Mouse (Mus musculus): ENCODE data around the gene Utrn.

The Utrn gene

DNA sequence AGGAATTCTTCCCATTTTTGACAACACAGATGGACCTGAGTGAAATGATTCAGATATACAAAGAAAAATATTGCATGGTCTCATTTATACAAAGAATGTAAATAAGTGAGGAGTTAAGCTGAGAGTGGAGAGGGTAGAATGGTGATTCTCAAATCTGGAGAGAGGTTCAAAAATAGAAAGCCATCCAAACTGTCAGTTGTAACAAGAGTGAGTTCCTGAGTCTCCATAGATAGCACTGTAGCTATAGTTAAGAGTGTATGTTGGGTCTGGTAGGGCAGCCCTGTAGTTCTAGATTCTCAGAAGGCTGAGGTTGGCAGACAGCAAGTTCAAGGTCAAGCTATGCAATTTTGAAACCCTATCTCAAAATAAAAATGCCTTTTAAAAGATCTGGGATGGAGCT lies 438.8 kb downstream of the Utrn start:
- DNase-seq (ENCODE audit: inconsistent ontology term), result no peak

DNA sequence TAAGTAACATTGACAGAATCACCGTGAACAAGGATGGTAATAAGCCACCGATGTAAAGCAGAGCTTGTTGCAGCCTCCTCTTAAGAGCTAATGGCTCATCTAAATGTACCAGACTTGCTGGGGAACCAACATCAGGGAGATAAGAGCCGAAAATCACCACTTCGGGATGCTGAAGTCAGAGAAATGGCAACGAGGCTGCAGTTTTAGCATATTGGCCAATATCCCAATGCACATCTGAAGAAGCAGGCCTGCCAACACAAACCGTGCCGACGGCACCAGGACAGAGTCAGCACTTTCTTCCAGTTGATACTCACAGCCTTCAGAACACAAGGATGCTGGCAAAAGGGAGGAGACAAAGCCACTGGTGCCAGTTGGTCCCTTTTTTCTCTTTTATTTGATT lies 442.3 kb downstream of the Utrn start:
- DNase-seq (ENCODE audit: inconsistent ontology term), result no peak

DNA sequence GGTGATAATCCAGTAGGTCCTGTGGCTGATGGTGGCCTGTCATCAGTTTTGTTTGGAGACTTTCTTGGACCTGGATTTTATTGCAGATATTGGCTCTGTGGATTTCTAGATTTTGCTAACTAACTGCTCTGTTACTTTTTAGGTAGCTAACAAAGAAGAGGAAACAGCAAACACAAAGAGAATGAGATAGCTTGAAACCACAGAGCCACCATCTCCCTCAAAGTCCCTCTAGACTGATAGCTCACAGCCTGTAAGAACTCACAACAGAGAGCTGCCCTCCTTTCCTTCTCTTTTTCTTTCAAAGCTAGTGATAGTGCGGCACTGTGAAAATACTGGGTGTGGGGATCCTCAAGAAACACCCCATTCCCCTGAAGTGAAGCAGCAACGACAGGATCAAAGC lies 444.2 kb downstream of the Utrn start:
- no peak for DNase-seq (ENCODE audit: inconsistent ontology term)

DNA sequence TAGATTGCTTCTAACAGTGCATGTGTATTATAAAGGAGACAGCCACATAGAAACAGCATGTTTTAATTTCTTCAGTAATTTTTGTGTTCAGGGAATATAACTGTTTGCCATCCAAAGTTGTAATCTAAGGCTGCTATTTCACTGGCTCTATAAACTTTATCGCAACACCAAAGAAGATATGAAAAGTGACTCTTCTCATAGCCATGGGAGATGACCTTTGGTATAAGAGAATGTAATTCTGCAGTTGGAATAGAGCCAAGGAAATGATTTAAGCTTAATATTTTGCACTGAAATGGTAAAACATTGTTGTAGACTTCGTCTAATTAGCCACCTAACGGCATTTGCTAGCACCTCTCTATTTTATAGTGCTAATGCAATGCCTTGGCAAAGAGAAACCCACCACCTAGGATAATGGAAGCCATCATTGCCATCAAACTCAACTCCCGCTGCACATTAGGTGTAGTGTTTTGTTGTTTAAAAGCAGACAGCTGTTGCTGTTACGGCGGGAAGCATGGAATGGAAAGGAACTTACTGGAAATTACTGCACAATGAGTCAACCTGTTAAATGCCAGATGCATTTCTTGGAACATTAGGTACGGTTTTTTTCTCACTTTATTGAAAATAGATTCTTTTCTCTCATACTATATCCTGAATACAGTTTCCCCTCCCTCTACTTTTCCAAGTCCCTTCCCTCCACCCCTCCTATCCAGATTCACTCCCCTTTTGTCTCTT lies 445.0 kb downstream of the Utrn start:
- DNase-seq (ENCODE audit: inconsistent ontology term), result no peak

DNA sequence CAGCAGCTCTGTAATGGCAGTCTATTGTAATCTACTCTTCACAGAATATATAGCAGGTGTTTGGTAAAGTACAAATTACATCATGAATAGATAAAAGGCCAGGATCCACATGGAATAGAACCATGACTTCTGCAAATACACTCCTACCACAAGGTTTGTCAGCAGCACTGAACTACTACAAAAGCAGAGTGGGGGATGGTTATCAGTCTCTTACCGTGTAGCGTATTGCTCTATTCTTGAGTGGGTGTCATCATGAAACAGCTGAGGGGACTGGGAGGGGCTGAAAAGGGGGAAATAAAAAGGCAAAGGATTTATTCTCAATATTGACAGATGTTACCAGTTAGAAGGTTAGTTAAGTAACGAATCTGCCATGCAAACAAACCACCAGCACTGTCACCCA lies 454.2 kb downstream of the Utrn start:
- no peak for DNase-seq (ENCODE audit: inconsistent ontology term)

DNA sequence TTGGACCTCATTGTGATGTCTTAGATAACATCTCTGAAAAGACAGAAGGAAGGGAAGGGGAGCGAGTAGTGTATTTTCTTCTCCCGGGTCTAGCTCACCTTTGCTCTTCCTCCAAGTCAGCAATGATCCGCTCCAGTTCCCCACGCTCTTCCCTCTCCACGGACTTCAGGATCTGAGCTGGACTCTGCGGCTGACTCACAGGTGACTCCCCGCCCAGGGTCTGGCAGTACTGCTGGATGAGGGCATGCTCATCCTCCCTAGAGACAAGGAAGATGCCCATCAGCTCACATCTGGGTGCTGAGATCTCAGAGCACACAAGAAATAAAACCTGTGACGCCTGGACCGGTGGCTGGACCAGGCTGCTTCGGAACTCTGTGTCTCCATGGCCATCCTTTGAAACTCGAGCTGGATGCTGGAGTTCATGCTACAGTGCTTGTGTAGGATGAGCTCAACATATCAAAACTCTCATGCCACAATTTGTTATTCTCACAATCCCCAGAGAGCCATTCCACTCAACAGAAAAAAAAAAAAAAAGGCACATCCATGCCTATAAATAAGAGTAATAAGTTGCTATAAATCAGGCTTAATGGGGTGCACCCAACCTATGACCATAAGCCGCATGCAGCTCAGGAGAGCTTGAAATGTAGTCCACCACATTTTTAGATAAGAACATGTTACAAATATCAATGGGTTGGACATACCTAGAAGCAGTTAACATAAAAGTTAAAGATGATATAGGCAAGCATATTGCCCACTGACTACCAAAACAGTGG lies 462.6 kb downstream of the Utrn start:
- no peak for DNase-seq (ENCODE audit: inconsistent ontology term)

DNA sequence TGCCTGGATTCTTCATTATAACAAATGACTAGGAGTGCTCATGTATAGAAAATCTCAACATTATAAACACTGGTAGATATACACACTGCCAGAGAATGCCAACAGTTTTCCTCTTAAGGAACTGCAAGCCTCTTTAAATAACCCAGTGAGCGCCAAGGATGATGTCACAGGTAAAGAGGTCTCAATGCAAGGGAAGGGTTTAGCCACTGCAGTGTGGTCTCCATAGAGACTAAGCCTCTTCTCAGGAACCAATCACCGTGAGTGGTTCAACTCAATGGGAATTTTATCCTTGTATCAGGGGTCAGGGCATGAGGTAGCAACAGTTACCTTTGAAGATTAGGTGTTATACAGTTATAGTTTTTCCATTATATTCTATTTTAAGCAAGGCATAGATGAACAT lies 469.7 kb downstream of the Utrn start:
- no peak for DNase-seq (ENCODE audit: inconsistent ontology term)

DNA sequence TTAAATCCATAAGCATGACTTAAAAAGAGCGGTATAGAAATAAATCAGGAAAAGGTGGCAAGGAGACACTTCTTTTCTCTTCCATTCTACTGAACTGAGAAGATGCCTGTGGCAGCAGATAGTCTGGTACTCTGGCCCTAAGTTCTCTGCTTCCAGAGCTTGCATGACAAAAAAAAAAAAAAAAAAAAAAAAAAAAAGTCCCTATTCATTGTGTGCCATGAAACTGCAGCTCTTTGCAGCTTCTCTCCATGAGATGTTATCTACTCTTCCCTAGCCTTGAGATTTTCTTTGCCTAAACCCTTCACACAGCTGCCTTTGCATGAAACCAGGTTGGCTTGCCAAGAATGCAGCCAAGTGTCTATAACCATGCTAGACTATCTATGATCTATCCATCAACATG lies 489.0 kb downstream of the Utrn start:
- no peak for DNase-seq (ENCODE audit: inconsistent ontology term)

DNA sequence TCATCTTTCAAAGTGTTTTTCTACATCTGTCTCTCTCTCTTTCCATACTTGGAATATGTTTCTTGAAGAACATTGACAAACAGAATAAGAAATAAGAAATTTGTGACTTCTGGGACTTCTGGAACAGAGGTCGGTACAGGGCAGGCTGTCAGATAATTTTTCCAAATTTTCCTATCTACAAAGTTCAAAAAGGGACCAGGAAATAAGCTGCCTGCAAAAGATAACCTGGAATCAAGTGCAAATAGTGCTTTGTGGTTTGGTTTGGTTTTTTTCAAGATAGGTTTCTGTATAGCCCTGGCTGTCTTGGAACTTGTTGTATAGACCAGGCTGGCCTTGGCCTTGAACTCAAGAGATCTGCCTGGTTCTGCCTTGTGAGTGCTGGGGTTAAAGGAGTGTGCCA lies 490.0 kb downstream of the Utrn start:
- no peak for DNase-seq (ENCODE audit: inconsistent ontology term)

DNA sequence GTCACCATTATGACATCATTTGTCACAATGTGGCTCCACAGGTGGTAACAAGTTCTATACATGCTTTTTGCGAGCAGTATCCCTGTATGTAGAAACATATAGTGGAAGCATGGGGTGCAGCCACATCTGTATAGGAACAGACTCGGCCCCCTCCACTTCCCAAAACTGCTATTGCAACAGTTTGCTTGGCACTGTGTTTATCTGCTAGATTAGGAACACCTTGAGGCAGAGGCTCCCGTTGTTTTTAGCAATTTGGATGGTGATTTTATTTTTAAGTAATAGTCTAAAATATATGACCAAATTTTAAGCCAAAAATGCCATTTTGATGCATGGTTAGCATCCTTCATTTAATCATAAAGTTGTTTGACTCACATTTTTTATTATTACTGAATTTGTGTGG lies 491.4 kb downstream of the Utrn start:
- no peak for DNase-seq (ENCODE audit: inconsistent ontology term)

DNA sequence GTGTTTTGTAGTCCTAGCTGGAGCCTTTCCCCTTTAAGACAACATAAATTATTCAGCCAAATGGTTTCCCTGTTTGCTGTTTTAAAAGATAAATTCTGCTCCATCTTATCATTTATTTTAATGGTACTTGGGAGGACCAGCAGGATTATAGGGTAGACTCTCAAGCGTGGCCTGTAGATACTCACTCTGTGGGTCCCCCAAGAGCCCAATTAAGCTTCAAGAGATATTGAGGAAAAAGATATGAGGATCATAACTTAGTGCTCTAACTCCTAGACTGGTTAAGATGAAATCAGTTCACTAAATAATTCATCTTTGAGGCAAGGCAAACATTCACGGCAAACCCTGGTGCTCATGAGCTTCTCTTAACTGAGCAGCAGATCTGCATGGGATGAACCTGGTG lies 493.1 kb downstream of the Utrn start:
- no peak for DNase-seq (ENCODE audit: inconsistent ontology term)

DNA sequence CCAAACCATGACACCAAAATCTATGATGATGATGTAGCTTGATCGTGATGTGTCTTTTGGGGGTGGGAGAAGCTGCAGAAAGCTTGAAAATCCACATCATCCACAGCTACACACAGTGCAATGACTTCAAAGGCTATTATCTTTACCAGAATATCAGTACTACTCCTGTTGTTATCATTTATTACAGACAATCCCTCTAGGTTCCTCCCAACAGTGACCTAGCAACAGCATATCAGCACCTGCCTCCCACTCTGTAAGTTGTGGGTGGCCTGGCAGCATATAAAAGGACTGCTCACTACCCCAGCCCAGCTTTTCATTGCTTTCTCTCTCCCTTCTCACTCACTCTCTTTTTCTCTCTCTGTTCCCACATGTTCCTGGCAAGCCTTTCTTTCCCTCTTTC lies 494.4 kb downstream of the Utrn start:
- DNase-seq (ENCODE audit: inconsistent ontology term), result no peak

DNA sequence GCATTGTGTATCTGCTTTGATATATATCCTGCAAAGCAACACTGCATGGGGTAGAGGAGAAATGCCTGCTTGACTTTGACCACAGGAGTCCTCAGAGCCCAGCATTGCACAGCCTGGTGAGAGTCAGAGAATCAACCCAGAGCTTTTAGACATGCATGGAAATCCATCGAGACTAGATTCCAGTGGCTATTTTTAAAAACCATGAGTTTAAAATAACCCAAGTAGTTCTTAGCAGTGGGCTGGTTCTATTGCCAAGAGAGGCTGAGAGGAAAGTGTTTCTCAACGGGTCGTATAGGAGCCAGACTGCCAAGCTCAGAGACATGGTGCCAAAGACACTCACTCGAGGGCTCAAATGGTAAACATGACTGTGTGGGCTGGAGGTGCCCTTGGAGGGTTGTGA lies 514.6 kb downstream of the Utrn start:
- no peak for DNase-seq (ENCODE audit: inconsistent ontology term)

DNA sequence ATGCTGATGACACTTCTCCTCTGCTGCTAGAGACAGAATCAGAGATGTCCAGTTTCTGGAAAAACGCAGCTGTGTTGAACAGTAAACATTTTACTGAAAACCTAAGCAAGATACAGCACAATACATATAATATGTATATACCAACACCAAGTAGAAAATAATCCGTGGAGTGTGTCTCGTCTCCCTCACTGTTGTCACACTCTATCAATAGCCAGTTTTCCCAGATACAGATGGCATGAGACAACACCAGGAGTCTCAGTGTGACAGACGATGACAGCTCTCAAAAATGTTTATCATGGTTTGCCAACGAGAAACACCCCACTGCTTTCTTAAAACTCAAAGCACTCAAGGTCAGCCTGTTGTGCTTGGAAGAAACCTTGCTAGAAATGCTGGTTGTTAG lies 515.1 kb downstream of the Utrn start:
- no peak for DNase-seq (ENCODE audit: inconsistent ontology term)

DNA sequence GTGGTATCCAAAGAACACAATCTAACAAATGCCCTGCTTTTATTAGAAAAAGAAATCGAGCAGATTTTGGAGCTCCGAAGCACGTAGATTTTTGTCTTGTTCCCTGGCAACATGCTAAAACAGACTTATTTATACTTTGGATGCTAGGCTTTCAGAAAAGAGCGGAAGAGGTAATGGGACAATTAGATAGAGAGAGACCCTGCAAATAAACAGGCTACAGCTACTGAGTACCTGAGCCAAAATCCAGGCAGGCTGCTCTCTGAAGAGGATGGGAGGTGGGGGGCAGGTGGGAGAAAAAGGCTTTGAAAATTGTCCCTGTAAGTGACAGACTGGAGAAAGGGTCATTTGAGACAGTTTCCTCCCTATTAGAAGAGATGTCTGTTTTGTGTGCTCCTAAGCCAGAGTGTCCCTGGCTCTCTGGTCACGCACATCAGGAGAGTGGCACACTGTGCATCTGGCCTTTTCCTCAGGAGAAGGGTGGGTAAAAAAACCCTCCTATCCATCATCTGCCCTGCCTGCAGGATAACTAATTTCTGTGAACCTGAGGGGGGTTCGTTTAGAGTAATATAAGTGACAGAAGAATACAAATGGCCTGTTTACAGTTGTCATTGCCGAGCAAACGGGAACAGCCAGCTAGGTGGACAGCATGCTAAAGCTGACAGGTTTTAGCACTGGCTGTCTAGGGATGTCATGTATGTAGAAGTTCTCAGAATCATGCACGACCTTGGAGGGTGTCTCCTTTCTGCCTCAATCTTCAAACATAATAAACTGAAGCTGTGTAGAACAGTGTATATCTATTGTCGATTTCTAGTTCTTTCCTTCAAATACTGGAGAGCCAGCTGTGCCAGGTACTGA lies 529.2 kb downstream of the Utrn start:
- DNase-seq (ENCODE audit: inconsistent ontology term), result no peak

DNA sequence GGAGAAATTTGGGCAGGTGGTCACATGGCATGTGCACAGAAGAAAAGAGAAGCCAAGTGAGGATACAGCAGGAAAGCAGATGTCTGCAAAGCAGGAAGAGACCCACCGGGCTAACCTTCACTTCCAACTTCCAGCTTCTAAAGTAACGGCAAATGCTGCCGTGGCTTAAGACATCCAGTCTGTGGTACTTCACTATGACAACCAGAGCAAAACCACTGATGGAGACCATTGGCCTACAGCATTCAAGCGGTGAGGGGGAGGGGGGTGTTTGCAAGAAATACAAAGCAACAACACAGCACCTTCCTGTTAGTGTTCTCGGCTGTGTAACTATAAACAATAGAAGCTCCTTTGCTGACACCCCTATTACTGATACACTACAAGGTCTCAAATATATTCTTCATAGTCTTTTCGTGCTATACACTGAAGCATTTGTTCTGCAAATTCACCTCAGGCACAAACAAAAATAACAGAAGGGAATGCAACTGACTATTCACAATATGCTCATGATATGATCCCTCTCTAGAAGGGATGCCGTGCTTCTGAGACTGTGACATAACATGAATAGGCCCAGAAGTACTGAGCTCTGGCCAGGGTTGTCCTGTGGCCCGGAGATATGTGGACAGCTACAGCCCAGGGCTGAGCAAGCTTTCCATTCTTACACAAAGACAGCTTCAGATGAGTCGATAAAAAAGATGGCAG lies 530.0 kb downstream of the Utrn start:
- no peak for DNase-seq (ENCODE audit: inconsistent ontology term)

Measured in Muller cell, postnatal 12 days (primary cell).